Mouse (Mus musculus): ENCODE results near the gene Ebpl.
A peak's percentile ranks its signal among the peaks of the same experiment; 100 is the strongest.

Ebpl gene

DNA sequence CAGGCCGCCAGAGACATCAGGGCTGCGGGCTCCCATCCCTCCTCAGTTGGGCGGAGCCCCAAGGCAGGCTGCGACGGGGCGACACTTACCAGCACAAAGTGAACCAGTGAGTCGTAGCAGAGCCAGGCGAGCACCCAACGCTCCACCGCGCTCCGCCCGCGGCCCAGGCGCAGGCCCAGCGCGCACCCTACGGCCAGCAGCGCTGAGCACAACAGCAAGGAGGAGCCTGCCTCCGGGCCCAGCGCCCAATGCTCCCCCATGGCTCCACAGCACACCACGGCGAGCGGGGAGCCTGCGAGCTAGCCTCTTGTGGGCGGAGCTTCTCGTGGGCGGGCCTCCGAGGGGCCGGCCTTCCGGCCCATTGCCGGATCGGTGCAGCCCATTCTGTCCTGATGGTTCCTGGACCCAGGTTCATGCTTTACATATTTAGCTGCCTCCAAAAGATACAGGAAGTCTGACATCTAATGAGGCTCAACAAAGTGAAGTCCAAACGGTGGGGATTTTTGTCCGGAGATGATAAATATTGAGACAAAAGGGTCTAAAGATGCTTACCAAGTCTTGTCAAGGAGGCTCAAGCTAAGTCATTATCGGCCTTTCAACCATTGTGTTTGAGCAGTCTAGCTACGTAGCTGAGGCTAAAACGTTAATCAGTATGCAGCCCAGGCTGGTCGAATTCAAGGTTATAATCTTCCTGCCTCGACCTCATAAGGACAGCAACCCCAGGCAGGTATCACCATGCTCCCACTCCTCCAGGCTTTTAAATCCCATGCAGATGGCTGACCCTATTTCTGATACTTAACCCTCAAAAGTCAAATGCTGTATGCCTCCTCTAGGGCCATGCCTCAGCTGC is at the start of gene Ebpl:
Gene Ebpl (minus strand): TSS at position 309 of the 850 bp plus-strand sequence.
- peak; percentile 85 for DNase-seq

DNA sequence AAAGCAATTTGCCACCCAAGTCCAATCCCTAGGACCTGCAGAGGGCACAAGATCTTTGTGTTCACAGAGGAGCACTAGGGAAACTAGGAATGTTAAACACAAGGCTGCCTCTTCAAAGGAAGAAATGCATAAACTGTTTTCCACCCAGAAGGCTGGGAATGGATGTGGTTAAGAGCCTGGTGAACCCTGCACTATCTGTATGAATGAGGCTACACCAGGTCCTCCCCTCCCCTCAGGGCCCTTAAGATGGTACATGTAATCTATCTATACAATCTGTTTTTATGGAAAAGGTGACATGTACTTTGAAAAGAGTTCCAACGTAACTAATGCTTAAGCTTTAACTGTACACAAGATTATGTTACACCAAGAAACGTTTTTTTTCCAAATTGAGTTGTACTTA is 49.8 kb upstream of the Ebpl start:
- DNase-seq = no peak

DNA sequence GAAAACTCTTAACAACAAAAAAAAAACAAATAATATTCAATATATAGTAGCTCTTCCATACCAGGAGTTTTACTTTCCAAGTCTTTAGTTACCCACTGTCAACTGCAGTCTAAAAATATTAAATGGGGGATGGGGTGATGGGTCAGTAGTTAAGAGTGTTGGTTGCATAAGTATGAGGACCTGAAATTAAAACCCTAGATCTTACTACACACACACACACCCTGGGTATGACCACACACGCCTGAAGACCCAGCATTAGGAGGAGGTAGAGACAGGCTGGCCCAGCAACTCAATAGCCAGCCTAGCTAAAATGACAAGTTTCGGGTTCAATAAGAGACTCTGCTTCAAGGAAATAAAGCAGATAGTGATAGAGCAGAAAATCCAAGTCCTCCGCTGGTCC is 46.8 kb upstream of the Ebpl start:
- no peak for DNase-seq

DNA sequence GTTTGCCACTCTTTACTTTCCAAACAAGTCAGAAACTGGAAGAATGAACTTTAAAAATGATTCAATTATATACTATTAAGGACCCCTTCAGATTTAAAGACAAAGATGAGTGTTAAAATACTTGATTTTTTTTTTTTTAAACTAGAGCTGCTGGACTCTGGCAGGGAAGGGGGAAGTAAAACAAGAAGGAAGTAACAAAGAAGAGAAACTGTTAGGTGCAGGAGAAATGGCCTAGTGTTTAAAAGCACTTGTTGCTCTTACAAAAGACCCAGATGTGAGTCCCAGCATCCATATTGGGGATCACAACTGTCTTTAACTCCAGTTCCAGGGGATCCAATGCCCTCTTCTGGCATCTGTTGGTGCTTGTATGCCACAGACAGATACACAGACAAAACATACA is 45.5 kb upstream of the Ebpl start:
- no peak for DNase-seq

DNA sequence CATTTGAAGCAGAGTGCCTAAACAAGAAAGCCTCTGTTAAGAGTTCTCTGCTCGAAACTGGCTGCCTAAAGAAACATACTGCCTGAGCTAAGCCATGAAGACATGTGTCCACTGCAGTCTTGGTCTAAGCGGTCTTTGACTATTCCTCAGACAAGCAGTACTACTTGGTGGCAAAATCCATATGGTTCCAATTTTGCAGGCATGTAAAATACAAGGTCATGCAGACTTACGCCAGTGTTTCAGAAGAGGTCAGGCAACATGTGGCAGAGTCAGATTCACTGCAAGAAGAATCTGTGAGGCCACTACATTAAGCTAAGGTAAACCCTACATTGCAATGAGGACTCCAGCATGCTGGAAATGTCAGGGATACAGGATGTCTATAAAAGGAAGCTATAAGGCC is 44.7 kb upstream of the Ebpl start:
- no peak for DNase-seq

DNA sequence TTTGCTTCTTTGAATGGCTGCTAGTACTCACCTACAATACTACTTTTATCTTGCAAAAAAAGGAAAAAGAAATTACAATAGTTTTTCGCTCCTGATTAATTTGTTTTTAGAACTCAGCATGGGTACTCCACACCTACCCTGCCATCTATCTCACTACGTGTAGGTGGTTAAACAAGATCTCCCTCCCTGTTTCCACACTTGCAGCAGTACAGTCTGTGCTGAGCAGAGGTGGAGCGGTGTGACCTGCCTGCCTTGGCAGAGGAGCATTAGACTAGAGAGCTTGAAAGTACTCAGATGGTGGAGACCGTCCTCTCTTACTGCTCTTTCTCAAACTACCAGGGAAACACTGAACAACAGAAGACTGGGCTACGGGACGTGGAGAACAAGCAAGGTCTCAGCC is 34.5 kb upstream of the Ebpl start:
- DNase-seq = no peak

DNA sequence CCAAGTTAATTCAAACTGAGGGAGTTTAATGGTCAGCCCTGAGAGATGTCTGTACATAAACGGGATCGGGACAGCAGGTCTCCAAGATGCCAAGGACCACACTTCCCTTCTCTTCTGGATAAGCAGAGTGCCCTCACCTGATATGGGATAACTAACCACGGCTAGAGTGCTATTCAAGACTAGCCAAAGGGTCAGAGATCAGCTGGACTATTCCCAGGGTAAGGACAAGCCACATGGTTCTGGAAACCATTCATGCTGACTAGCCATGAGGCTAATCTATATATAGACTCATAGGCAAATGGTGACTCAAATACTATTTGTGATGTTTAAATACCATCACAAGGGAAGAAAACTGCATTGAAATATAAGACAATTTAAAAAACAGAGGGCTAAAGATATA is 30.3 kb upstream of the Ebpl start:
- DNase-seq = no peak

DNA sequence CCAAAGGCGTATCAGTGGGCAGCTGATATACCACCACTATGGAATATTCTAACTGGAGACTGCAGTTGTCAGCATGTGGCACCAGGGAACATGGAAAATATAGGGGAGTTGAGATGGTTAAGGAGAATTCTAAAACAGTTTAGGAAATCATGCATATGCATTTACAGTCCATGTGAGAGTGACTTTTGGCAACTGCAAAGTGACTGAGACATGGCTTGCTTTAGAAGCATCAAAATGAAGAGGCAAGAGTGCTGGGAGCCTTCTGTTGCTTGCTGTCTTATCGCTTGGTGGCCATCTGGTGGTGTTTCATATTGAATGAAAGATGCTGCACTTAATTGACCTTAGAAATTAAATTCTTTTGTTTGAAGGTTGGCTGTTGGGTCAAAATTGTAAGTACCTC is 7.1 kb upstream of the Ebpl start:
- no peak for DNase-seq

DNA sequence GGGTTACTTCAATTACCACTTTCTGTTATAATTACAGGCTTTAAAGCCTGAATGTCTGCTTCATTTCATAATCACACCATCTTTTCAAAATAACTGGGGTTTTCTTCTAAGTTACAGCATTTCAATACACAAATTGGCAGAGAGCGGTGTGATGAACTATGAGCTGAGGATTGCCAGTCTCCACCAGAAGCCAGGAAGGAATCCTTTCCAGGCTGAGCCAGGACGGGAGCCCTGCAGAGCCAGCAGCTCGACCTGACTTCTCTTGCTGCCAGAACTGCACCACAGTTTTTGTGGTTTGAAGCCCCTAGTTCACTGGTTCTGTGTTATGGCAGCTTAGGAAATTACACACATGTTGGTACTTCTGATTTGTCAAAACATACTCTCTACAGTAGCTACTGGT is 4.4 kb upstream of the Ebpl start:
- no peak for DNase-seq

DNA sequence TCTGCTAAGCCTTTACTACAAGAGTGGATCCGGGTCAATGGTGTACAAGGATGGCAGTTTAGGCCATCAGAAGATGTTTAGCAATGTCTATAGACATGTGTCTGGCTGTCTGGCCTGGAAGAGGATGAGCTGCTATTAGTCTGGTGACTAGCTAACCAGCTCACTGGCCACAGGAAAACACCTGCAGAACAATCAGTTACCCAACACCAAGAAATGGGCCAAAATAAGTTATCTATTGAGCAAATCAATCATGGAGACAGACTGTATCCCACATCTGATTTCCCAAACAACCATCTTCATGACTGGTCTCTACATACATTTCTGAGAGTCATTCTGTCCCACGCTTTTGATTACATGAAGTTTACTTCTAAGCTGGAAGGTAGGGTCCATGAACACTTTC is 3.5 kb upstream of the Ebpl start:
- DNase-seq = no peak

DNA sequence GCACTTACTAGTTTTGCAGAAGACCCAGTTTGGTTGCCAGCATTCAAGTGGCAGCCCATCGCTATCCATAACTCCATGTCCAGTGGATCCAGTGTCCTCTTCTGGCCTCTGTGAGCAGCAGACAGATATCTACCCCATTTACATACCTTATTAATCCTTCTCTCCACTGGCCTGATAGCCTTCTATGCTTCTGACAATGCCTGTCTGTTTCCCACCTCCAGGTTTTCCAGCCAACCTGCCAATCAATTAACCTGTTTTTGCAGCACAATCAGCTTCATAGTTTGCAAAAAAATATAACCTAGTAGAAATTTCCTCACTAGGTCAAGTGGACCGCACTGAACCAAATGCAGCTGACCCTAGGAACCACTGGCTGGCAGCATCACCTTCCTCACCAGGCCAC is 2.0 kb upstream of the Ebpl start:
- no peak for DNase-seq

DNA sequence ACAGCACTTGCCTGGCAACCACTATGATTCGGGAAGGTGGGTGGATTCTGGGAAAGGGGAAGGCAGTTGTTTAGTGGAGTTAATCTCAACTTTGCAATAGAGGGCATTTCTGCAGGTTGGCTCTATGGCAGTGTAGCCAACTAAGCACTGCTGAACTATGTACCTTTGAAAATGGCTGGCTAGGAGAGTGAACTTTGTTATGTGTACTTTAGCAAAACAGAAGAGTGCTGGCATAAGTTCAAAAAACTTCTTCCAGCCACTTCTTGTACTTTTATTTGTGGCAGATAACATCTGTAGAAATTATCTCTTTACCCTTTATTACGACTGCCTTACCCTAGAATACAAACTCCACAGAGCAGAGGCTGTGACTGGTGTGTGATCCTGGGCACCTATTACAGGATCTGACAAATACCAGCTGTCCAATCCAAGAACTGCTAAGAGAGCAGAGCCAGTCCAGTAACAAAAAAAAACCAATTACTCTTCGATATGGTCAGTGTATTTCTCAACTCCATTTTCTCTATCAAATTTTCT is 807 bp upstream of the Ebpl start:
- no peak for DNase-seq

DNA sequence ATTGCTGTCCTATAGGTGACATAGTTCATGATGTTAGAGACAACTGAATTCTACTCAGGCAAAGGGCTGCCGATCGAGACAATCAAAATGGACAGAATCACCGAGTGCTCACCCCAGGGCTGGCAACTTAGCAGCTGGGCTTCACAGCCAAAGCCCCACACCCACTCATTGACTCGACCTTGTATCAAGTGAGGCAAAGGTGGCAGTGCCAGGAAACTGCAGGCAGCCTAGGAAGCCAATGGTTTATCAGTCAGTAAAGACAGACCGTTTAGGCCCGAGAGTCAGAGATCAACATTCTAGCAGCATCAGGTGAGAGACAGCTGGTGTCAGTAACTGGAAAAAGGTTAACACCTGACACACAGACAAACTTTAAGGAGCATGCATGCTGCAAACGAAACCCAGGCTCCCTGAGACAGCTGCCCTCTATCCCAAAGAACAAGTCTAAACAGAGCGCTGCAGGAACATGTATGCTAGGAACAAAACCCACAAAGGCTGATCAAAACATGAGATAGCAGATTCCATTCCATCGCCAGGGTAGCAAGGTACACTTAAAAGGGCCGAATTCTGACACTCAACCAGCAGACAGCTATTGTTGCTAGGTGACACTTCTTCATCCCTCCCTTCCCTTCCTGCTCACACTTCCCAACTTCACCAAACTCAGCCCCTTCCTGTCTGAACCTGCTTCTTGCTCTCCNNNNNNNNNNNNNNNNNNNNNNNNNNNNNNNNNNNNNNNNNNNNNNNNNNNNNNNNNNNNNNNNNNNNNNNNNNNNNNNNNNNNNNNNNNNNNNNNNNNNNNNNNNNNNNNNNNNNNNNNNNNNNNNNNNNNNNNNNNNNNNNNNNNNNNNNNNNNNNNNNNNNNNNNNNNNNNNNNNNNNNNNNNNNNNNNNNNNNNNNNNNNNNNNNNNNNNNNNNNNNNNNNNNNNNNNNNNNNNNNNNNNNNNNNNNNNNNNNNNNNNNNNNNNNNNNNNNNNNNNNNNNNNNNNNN is 5.7 kb downstream of the Ebpl start:
- DNase-seq = no peak

DNA sequence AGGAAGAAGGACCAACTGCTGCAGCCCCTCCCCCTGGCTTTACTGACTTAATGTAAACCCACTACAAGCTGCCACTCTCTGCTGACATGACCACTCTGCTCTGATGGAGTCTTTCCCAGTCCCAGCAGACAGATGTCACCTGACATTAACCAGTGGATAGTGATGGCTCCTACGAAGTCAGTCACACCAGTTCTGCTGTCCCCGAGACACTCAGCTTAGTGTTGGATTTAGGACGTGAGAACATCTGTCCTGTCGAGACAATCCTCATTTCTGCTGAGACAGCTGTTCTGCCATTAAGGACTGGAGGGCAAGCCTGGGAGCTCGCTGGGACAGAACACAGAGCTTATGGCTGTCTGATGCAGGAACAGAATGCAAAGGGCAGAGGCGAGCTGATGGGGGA is 9.4 kb downstream of the Ebpl start:
- no peak for DNase-seq

DNA sequence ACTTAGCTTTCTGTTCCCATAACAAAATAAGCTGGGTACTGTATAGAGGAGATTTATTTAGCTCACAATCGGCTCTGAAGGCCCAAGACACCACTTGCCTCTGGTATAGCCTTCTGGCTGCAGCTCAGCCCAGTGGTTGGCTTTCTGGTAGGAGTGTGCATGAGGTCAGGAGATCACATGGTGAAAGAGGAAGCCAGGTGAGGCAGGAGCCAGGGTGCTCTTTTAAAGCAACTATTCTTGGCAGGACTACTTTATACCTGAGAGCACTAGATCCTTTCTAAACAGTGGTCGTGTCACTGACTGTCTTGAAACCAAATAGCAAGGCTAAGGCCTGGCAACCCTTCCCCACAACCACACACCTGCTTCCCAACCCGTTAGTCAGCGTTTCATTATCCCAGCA is 10.4 kb downstream of the Ebpl start:
- DNase-seq = no peak

DNA sequence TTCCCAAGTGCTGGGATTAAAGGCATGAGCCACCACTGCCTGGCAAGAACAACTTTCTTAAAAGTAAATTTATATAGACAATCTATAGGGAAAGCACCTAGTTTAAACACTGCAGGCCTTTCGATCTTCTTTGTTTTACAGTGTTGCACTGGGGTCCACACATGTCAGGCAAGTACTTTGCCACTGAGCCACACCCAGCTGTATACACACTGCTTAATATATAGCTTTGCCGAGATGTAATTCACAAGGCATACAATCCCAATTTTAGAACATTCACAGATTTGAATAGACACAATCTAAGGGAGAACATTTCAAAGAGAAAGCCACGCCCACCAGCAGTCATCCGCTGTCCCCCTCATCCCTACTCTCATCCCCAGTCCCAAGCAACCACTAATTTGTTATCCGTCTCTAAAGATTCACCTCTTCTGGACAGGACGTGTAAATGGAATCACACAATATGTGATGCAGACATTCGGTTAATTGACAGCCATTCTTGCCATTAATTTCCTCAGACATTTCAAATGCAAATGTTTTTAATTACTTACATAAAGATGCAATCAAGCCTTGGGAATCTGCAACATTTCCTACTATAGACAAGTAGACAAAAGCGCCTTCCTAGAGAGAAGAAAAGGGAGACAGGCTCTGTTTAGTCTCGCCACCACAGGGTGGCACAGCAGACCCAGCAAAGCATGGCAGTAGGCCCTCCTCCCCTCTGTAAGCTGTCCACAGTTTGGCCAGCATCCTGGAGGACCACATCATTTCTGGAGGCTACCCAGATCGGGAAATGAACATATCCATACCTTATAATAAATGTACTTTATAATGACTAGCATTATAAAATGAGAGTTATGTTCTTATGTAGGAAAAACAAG is 13.2 kb downstream of the Ebpl start:
- DNase-seq = peak; percentile 46

DNA sequence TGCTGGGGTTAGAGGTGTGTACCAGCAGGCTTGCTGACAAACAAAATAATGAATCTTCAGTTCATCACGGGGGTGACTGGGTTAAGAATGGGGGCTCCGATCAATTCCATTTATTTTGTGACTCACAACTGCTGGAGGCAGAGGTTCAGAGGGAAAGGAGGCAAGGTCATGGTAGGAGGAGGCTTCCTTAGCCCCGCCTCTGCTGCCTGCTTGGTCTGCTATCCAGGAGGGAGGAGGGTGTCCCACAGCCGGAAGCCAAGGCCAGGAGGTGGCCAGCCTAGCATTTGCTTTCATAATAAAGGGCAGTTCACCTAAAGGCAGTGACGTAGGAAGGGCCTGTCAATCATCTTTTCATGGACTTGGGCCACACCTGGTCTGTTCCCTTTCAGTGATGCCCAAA is 15.6 kb downstream of the Ebpl start:
- DNase-seq = no peak

DNA sequence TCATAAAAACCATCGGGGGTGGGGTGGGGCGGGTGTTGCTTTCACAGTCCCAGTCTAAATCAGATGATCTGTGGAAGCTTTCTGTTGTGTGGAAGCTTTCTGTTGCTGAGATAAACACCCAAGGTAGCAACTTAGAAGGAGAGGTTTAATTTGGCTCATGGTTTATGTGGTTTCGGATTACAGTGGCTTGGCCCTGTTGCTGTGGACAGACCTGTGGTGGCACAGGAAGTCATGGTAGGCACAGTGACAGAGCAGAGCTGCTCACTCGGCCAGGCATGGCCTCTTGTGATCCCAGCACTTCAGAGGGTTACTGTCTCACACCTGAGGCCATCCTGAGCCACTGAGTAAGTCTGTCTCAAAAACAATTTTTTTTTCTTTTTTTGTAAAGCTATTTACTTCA is 20.9 kb downstream of the Ebpl start:
- no peak for DNase-seq

DNA sequence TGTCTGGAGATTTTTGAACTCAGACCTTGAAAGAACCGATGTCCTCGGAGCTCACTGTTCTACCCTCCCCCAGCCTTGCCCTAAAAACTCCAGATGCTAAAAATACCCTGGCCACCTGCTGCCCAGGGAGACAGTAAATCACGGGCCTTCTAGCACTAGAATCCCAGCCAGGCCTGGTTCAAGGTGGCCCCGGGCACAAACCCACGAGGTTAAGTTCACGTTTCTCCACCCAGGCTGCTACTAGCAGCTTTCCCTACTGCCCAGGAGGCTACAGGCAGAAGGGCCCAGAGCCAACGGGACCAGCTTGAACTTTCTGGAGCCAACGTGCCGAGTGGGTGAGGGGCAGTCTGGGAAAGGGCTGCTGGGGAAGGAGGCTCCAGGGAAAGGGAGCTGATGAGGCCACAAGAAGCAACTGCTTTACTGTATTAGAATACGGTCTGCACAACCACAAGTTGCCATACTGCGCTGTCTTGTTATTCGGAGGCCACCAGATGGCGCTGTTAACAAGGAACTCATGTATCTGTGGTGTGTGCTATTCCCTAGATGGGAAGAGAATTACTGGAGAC is 29.2 kb downstream of the Ebpl start:
- DNase-seq = peak; percentile 91

DNA sequence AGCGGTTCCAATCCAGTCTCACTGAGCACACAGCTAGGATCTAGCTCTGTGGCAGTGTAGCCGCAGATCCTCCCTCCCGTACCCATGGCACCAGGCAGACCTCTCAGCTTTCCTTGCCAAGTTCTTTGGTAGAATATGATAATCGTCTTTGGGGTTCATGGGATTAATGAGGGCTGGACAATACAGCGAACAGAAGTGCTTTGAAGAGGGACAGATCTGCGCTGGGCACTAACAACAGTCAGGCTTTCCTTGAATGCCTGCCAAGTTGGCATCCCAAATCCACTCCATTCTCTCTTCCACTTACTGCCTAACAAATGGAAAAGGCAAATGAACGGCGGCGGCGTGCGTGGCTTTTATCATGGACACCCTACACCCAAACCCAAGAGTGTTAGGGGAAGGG is 29.6 kb downstream of the Ebpl start:
- DNase-seq = peak; percentile 46

DNA sequence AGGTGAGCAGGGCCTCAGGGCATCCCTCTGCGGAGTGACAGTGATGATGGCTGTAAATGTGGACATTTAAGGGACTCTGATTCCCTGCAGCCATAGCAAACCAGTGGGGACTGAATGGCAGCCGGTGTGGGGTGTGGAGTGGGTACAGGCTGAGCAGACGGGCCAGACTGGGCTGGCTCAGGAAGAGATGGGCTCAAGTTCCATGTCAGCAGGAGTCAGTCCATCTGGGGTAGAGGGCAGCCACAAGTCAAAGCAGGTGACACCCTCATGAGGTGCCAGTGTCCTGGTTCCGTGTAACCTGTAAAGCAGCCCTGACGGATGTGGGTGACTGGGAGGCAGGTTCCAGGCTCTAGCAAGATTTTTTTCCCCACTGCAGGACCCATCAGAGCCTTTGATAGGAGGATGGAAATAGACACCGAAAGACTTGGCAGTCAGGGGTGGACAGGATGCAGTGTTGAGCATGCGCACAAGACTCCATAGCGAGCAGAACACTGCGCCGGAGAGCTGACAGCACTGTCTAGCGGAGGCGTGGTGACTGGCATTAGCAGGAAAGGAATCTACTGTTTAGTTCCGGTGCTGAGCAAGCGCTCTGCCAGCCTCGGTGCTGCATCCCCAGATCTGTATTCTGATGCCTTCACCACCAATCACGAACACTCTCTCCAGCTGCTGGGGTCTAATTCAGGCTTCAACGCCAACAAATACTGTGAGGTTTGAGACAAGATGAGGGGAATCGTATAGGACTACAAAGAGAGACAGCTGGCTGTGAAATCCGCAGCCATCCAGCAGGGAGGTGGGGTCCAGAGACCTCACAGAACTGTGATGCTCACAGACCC is 32.4 kb downstream of the Ebpl start:
- DNase-seq = peak; percentile 83

Data from right cerebral cortex, postnatal 14 days (tissue).